Mouse (Mus musculus) CD4-positive, CD25-positive, alpha-beta regulatory T cell, adult 4 months (primary cell): ENCODE results near the gene Gm5724. TPM values are rescaled to one million over a fixed set of nuclear protein-coding genes. Genes with fewer than 3 reads are reported as not detected.

Experiments used
- ATAC-seq: one replicate; pipeline ENCODE4 v1.8.0; 2017
- polyA plus RNA-seq, 2 experiments: library from polyadenylated mRNA; unstranded; fragments of 100-300 nt; shearing (Covaris generic); gene quantifications; one replicate each; pipeline ENCODE4 v1.2.1; 2017

The Gm5724 gene
- polyA plus RNA-seq, result not detected

- ATAC-seq, result no peak
Observed at GRCm38 (mm10) chr6:141773710-141774109, at the start of gene Gm5724. TSS of gene Gm5724 (minus strand) at chr6:141773810.

GRCm38 (mm10) chr6:141797837-141798236, 24.2 kb upstream of the Gm5724 start:
- ATAC-seq, result no peak

- no peak for ATAC-seq
Observed at GRCm38 (mm10) chr6:141774476-141774875, 866 bp upstream of the Gm5724 start.

GRCm38 (mm10) chr6:141691246-141691645, 82.4 kb downstream of the Gm5724 start:
- ATAC-seq, result no peak

GRCm38 (mm10) chr6:141687008-141687407, 86.6 kb downstream of the Gm5724 start:
- no peak for ATAC-seq

Other genes starting within 250 kb of the Gm5724 start
- gene Slco1c1, start 249.4 kb downstream of the Gm5724 start, polyA plus RNA-seq, result not detected
- not detected for gene Slco1b2, start 144.3 kb downstream of the Gm5724 start, polyA plus RNA-seq
- gene Slco1a4, start 82.4 kb upstream of the Gm5724 start, polyA plus RNA-seq, result under 1 TPM in 1 of 2 experiments, not detected in 1; 0.43 TPM
- gene Slco1a1, start 173.2 kb upstream of the Gm5724 start, polyA plus RNA-seq, result not detected
- gene Gm6614, start 237.6 kb upstream of the Gm5724 start, polyA plus RNA-seq, result not detected